Mouse (Mus musculus) megakaryocyte, embryonic 14.5 days (primary cell): ENCODE measurements around the gene Atp6v1g1.

ENCODE experiments used
- FLI1 ChIP-seq: IDR thresholded peaks from 2 replicates; pipeline ENCODE4 v1.6.1; 2012; ENCODE audit warnings: low read length, inconsistent platforms, mixed read lengths
- GATA1 ChIP-seq: IDR thresholded peaks from 3 replicates; pipeline ENCODE4 v1.6.1; 2012; ENCODE audit warnings: mixed read lengths, low read length, inconsistent platforms, borderline replicate concordance

- TF ChIP-seq FLI1: no peak
- TF ChIP-seq GATA1: no peak
Measured at GRCm38 (mm10) chr4:63562742-63563141, 18.2 kb downstream of the Atp6v1g1 start.
